Mouse (Mus musculus): Measurements from ENCODE around the gene Trim25.
"Not testable (repeated sequence)": the region's sequence is repeated elsewhere in the genome, so short reads cannot be mapped to it uniquely, and the experiment has no call there.

Trim25 gene

DNA sequence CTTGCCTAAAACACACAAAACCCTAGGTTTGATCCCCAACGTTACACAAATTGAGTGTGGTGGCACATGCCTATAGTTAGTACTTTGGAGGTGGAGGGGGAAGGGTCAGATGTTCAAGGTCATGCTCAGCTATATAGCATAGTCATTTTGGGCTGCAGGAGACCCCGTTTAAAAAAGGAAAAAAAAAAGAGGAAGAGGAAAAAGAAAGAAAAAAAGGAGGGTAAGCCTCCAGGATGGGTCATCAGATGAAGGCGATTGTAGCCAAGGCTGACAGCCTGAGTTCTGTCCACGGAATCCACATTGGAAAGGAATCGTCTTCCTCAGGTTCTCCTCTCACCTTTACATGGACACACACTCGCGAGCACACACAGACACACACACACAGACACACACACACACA is 4.7 kb upstream of the Trim25 start:
- in situ Hi-C loops (cut with MboI, MseI), result no loop called here

DNA sequence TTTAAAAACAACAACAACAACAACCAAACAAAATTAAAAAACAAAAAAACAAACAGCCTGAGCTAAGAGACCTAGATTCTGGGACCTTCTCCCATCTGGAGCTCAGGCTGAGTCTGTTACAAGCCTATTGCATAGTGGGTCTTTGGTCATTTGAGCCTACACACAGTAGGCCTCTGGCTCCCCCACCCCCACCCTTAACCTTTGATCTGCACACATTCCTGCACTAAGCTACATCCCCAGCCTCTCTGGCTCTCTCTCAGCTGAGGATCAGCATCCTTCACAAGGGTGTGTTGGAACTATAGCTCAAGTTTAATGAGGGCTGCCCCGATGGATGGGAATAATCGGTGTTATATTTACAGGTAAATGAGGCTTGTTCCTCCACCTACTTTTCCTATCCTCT is 3.6 kb upstream of the Trim25 start:
- in situ Hi-C loops (cut with MboI, MseI), result no loop called here

DNA sequence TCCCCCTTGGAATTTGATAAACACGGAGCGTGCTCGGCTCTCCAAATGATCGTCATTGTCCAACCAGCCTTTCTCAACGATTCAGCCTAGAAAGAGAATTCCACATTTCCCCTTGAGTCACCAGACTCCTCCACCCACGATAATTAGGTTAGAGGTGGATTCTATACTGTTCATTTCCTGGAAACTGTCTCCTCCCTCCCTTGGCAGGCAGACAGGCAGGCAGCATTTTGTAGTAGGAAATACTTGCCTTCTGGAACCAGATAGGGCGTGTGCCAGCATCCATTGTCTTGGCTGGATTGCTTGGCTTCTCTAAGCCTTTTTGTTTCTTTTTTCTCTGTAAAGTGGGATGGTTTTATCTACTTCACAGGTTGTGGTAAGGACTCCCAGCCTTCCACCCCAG is 2.7 kb upstream of the Trim25 start:
- in situ Hi-C loops (cut with MboI, MseI), result no loop called here

DNA sequence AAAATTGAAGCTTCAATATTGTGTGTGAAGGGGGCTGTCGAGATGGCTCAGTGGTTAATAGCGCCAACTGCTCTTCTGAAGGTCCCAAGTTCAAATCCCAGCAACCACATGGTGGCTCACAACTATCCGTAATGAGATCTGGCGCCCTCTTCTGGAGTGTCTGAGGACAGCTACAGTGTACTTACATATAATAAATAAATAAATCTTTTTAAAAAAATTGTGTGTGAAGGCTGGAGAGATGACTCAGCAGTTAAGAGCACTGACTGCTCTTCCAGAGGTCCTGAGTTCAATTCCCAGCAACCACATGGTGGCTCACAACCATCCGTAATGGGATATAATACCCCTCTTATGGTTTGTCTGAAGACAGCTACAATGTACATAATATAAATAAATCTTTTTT is 1.8 kb upstream of the Trim25 start:
- in situ Hi-C loops (cut with MboI, MseI), result not testable (repeated sequence)

DNA sequence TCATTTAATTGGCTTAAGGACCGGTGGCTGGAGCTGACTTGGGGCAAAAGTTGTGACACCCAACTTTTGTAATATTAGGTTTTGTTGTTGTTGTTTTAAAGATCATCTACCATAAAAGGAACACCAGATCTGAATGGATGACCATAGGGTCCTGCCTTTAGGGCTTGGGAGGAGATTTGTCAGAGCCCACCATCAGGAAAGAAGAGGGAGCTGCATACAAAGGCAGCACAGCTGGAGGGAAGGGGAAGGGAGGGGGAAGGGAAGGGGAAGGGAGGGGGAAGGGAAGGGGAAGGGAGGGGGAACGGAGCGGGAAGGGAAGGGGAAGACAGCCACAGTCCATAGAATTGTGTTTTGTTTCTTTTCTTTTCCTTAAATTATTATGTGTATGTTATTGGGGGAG is 770 bp upstream of the Trim25 start:
- in situ Hi-C loops (cut with MboI, MseI), result no loop called here

DNA sequence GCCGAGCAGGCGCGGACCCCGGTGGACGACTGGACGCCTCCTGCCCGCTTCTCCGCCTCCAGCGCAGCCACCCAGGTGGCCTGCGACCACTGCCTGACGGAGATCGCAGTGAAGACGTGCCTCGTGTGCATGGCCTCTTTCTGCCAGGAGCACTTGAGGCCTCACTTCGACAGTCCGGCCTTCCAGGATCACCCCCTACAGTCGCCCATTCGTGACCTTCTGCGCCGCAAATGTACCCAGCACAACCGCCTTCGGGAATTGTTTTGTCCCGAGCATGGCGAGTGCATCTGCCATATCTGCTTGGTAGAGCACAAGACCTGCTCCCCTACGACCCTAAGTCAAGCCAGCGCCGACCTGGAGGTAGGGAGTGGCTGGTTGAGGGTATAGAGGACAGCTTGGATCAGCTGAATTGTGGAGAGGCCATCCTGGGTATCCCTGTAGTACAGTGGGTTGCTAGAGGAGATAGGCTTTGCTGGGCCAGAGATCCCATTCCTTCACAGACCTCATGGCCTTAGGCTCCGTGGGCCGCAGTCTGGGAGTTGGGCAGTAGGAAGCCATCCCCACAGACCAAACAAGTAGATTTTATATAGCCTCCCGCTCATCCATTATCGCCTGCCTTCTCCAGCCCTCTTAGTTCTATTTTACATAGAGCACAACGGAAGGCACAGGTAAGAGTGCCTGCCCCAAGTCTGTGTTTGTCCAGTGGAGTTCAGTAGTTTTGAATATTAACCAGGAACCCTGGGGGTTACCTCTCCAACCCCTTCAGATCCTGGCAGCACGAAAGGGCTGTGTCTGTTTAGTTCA is 749 bp downstream of the Trim25 start:
- in situ Hi-C loops (cut with MboI, MseI), result no loop called here

DNA sequence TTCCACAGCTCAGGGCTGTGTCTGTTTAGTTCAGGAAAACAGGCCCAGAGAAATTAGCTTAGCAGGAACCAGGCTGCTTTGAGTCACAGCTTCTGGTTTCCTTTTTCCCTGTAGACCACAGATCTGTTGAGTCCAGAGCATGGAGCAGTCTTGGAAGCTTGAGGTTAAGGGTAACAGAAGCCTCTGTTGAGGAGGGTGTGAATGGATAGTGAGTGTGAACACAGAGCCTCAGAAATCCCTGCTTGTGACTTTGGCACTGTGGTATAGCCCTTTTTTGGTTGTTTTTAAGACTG is 1.3 kb downstream of the Trim25 start:
- in situ Hi-C loops (cut with MboI, MseI), result no loop called here

DNA sequence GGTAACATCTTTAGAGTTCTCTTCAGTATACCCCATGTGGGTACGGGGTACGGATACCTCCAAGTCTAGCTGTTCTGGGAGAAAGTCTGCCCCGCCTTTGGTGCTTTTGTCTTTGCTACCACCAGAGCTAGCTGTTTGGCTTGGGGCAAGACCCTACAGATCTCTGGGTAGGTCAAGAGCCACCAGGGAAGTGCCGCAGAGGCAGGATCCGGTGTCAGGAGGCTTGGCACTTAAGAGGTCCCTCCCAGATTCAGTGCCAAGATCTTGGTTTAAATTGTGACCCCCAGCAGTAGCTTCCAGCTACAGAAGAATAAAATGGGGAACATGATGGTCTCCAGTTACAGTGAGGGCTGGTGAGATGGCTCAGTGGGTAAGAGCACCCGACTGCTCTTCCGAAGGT is 2.4 kb downstream of the Trim25 start:
- in situ Hi-C loops (cut with MboI, MseI), result no loop called here

DNA sequence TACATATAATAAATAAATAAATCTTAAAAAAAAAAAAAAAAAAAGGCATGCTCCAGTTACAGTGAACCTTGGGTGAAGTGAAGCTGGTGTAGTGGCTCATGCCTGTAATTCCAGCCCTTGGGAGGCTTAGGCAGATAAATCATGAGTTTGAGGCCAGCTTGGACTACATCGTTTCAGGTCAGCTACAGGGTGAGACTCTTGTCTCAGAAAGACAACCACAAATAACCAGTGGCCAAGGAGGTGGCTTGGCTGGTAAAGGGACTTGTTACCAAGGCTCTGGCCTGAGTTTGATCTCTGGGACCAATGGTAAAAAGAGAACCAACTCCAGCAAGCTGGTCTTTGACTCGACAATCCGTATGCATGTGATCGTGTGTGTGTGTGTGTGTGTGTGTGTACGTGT is 2.9 kb downstream of the Trim25 start:
- in situ Hi-C loops (cut with MboI, MseI), result no loop called here

DNA sequence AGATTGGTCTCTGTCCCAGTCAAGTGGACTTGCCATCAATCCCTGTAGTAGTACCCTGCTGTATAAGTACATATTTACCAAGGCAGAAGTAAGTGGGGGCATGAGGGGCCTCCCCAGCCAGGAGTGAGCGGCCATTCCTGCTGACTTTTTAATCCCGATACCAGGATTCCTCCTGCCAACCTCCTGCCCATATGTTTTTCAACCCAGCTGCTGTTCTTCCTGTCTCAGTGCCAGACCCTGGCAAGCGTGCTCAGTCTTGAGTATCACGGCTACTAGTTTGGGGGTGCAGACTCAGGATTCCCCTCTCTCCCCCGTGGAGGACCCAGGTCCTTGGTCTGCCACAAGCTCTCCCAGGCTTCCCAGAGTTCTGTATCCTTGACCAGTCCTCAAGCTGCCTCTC is 3.4 kb downstream of the Trim25 start:
- in situ Hi-C loops (cut with MboI, MseI), result no loop called here

DNA sequence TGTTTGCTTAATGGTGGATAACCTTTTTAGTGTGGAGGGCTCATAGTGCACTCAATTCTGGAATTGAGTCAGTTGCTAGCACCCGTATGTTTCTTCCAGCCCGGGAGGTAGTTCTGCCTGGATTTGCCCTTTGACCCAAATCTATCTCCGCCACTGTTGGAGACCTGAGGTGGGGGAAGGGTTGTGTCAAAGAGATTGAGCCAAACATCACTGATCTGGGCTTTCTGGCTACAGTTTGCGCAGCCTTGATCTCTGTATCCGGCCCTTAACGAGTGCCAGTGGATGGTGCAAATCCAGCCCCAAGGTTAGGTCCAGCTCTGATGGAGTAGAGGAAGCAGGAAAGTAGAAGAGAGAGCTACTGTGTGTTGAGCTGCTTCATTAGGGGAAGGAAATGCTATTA is 3.9 kb downstream of the Trim25 start:
- in situ Hi-C loops (cut with MboI, MseI), result no loop called here

DNA sequence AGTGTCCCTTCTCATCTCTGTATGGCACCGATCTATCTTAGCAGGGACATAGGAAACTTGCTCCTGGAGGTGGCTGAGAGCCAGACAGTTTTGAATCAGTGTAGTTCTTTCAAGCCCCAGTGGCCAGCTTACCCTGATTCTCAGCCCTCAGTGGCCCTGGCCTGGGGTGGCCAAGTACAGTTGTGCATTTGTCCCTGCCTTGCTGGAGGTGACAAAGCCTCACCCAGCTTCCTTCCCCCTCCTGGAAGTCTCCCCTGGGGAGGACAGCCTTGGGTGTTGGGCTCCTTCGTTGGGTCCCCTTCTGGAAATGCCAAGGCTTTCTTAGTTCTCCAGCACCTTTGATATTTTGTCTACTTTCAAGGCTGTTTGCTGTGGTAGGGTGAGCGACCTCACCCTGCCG is 4.5 kb downstream of the Trim25 start:
- in situ Hi-C loops (cut with MboI, MseI), result no loop called here

DNA sequence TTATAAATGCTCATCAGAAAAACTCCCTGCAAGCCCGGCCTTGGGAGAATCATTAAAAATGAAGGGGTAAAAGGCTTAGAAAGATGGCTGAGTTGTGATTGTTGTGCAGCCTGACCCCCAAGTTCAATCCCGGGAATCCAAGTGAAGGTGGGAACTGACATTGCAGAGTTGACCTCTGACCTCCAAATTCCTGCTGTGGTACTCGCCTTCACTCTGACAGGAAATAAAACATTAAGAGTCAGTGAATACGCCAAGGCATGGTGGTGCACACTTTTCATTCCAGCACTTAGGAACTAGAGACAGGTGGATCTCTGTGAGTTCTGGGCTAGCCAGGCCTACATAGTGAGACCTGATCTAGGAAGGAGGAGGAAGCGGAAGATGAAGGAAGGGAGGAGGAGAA is 6.3 kb downstream of the Trim25 start:
- in situ Hi-C loops (cut with MboI, MseI), result no loop called here

DNA sequence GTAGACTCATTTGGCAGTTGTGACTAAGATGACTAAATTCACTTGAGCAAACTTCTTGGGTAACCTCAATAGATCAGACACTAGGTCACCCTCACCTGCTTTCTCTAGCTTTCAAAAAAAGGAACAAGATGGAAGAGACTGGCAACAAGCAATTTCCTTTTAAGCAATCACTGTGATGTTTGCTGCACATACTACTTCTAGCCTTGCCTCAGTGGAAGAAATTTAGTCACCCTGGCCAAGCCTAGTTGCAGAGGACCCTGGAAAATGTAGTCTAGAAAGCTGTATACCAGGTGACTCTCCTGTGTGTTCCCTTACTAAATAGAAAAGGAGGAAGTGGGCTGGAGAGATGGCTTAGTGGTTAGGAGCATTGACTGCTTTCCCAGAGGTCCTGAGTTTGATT is 7.2 kb downstream of the Trim25 start:
- in situ Hi-C loops (cut with MboI, MseI), result no loop called here

DNA sequence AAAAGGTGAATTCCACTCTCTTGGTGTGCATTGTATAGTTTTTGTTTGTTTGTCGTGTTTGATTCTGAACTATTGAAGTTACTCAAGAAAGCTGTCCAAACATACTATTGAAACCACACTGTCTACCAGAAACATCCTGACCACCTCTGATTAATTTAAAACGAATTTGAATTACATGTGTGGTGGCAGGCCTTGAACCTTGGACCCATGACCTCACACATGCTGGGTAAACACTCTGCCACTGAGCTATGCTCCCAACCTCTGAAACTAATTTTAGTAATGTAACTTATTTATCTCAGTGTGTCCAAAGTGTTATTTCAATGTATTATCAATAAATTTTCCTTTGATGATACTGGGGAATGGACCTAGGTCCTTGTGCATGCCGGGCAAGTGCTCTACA is 8.4 kb downstream of the Trim25 start:
- in situ Hi-C loops (cut with MboI, MseI), result no loop called here

DNA sequence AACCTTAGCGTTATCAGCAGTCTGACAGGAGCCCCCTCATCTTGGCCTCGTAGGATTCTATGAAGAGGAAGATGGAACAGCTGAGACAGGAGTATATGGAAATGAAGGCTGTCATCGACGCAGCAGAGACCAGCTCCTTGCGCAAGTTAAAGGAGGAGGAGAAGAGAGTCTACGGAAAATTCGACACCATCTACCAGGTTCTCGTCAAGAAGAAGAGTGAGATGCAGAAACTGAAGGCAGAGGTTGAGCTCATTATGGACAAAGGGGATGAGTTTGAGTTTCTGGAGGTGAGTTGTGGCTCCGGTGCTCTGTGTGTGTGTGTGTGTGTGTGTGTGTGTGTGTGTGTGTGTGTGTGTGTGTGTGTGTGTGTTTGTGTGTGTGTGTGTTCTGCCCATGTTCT is 9.9 kb downstream of the Trim25 start:
- in situ Hi-C loops (cut with MboI, MseI), result no loop called here

DNA sequence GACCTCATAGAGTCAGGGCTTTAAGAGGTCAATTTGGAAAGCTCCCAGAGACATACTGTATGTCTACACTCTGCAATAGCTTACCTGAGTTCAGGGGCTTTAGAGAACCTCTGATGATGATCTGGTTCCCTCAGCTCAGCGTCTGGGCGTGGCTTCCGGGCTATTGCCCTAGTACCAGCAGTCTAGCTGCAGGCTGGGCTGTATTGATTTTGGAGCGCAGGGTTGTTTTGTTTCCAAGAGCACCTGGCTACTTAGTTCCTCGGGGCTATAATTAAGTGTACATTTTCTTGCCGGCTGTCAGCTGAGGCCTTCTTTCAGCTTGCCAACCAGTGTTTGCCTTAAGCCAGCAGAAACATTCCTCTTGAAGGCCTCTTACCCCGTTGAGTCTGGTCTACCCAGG is 10.3 kb downstream of the Trim25 start:
- in situ Hi-C loops (cut with MboI, MseI), result no loop called here

DNA sequence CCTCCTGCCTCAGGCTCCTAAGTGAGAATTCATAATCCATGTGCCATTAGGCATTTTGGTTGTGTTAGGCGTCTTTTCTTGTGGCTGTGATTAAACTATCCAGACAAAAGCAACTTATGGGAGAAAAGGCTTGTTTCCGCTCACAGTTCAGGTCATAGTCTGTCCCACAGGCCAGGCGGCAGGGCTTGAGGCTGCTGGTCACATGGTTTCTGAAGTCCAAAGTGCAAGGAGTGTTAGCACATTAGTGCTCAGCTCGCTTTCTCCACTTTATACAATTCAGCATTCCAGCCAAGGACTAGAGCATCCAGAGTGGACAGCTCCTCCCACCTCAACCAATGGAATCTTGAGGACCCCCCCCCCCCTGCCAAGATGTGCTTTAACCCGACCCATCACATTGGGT is 13.1 kb downstream of the Trim25 start:
- in situ Hi-C loops (cut with MboI, MseI), result no loop called here

DNA sequence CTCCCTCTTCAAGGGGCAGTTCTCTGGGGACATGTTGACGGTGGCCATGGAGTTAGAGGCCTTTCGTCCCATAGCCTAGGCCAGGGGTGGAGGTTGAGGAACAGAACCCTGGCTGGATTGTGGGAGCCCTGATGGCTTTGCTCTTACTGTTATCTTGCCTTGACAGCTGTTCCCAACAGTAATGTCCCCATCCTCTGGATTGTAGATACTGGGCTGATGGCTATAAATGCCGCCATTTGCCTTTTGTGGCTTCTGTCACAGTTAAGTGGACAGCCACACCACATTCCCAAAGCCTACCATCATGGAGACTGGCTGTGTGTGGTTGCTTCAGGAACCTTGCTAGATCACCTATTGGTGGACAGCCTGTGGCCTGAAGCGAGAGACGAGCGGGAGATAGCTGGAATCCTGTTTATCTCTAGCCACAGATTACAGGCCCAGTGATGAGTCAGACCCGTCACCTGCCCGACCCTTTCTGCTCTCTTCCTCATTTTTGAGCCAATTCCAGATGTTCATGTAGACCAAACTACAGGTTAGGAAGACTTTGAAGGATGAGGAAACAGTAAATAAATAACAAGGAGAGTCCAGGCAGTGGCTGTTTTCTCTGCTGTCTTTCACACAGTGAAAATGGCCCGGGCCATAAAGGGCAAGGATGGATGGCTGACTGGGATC is 18.5 kb downstream of the Trim25 start:
- in situ Hi-C loops (cut with MboI, MseI), result no loop called here

DNA sequence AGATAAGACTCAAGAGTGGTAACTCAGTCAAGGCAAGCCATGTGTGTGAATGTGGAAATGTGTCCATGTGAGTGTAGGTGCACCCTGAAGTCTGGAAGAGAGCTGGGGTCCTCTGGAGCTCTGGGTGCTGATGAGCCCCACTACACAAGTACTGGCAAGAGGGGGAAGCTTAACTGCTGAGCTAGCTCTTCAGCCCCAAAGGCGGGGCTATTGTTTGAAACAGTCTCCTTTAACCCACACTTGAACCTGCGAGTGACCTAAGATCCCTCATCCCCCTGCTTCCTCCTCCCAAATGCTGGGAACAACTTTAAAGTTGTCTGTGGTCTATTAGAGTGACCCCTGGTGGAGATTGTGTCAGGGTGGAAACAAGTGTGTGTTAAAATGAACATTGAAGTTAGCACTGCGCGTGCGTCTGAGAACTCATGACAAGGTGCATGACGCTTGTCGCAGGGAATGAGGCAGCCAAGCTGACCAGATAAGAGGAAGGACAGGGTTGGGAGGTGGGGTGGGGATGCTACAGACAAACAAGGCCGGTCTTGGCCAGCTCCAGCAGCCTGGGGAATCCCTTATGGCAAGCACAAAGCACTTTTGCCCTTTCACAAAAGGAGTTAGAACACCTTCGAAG is 21.6 kb downstream of the Trim25 start:
- in situ Hi-C loops (cut with MboI, MseI), result no loop called here

DNA sequence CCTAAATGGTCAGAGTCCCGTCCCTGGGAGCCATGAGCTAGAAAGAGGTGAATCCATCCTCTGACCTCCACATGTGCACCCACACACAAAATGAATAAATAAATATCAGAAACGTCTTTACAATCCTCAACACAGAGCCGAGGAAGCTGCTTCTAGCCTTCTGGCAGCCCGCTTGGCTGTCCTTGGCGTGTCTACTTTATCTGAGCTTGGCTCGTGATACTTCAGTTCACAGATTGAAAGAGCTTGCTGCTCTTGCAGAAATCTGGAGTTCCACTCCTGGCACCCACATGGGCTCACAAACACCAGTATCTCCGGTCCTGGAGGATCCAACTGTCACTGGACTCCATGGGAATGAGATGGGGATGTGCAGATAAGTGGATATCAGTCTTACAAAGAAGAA is 22.5 kb downstream of the Trim25 start:
- in situ Hi-C loops (cut with MboI, MseI), result no loop called here

DNA sequence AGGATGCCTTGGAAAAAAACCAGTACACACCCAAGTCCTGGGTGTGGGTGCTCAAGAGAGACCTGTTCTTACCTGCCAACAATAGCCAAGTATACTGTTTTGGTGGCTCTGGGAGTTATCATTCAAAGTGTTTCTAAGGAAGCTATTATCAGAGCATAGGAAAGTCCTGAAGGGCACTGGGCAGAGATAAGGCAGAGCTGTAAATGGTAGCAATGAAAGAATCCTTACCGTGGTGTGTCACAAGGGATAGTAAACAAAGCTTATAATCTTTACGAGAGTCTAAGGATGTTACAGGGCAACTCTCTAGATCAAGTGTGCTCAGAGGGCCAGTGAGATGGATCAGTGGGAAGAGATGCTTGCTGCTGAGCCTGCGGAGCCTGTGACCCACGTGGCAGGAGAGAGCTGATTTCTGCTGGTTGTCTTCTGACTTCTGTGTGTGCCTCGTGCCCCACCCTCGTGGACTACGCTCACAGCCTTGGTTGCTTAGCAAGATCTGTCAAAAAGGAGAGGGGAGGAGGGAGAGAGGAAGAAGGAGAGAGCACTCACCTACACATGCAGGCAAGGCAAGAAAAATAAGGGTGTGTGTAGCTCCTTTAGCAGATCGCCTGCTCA is 23.1 kb downstream of the Trim25 start:
- in situ Hi-C loops (cut with MboI, MseI), result no loop called here

DNA sequence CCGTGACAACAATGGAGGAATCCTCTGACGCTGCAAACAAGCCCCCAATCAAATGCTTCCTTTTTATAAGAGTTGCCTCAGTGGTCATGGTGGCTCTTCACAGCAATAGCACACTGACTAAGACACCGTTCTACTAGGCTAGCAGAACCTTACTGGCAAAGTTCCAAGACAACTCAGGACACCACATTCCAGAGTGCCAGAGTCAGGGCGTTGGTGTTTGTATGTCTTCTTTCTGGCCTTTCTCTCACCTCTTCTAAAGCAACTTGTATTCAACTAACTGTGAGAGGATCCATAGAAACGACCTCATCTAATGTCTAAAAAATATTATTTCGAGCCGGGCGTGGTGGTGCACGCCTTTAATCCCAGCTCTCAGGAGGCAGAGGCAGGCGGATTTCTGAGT is 24.3 kb downstream of the Trim25 start:
- in situ Hi-C loops (cut with MboI, MseI), result no loop called here
